Mouse (Mus musculus): ENCODE results near the gene Kcnc3. TPM values are rescaled to one million over a fixed set of nuclear protein-coding genes. Genes with fewer than 3 reads are reported as not detected.

The Kcnc3 gene
- polyA plus RNA-seq, 1 experiment from 2014 or later: 0.05 TPM

DNA sequence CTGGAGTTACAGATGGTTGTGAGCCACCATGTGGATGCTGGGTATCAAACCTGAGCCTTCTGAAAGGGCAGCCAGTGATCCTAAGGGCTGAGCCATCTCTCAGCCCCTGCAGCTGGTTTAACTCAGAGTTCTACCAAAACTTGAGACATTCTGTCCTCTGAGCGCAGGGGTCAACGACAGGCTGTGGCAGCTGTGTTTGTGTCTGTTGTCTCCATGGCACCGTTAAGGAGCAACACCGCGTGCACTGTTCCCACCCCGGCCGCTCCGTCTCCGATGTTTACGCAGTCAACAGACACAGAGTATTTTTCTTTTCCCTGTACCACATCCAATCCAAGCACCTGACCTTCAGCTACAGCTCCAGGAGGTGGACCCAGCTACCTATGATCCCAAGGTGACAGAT is 57.3 kb downstream of the Kcnc3 start:
- WGBS (ENCODE audit: insufficient replicate concordance): 70% methylated on average over 10 of the region's 10 CpGs
- no peak for ATAC-seq (ENCODE audit: insufficient read depth)
- Histone ChIP-seq H3K27me3 (peaks cover 26% of the 10 kb centered on the region), H3K4me2 (no peak overlapping the region), H3K4me3 (replicated peaks) (no peak overlapping the region), H3K9me3 (replicated peaks) (no peaks in the 10 kb centered on the region), H3K36me3 (replicated peaks) (no peaks in the 10 kb centered on the region), H3K4me1 (replicated peaks) (no peaks in the 10 kb centered on the region), H3K9ac (no peak overlapping the region), H3K27ac (replicated peaks) (no peak overlapping the region)

DNA sequence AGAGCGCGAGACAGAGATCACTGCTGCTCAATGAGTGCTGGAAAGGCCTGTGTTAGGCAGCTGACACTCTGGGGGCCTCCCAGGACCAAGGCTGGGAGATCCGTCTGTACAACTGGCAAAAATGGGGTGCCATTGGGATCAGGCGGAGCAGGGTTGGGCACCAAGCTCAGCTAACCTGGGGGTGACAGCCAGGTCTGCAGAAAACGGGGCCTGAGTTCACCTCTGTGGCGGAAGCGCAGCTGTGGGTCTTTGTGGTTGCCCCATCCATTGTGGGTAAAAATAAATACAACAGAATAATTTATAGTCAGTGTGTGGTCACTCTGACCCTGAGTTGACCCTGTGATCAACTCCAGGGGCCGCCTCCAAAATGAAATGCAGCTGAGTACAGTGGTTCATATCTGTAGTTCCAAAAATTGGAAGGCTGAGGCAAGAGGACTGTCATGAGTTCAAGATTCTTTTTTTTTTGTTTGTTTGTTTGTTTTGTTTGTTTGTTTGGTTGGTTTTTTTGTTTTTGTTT is 58.7 kb downstream of the Kcnc3 start:
- Histone ChIP-seq H3K4me2 (no peak overlapping the region), H3K9ac (no peak overlapping the region), H3K36me3 (replicated peaks) (no peaks in the 10 kb centered on the region), H3K27me3 (peaks cover 24% of the 10 kb centered on the region), H3K27ac (replicated peaks) (no peak overlapping the region), H3K4me1 (replicated peaks) (no peaks in the 10 kb centered on the region), H3K9me3 (replicated peaks) (no peaks in the 10 kb centered on the region), H3K4me3 (replicated peaks) (no peak overlapping the region)
- 58% methylated on average over 8 of the region's 8 CpGs for WGBS (ENCODE audit: insufficient replicate concordance)
- ATAC-seq (ENCODE audit: insufficient read depth): no peak

DNA sequence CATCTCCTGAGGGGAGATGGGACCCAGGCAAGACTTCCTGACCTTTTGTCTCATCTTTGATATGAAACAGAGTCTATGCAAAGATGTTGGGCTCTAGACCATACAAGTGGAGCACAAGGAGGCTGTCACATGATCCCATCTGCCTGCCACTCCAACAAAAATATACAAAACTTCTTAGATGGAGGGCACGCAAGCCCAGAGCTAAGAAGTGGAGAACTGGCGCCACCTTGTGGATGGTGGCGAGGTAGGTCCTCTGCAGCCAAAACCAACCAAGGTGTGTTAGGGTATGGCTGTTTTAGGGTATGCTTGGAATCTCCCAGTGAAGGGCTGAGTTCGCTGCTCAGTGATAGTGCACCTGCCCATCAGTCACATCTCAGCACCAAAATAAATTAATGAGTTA is 59.5 kb downstream of the Kcnc3 start:
- Histone ChIP-seq H3K27ac (replicated peaks) (no peak overlapping the region), H3K27me3 (peaks cover 15% of the 10 kb centered on the region), H3K4me1 (replicated peaks) (no peaks in the 10 kb centered on the region), H3K4me3 (replicated peaks) (no peak overlapping the region), H3K36me3 (replicated peaks) (no peaks in the 10 kb centered on the region), H3K4me2 (no peak overlapping the region), H3K9ac (no peak overlapping the region), H3K9me3 (replicated peaks) (no peaks in the 10 kb centered on the region)
- WGBS (ENCODE audit: insufficient replicate concordance): 6% methylated on average over 4 of the region's 4 CpGs
- ATAC-seq (ENCODE audit: insufficient read depth): no peak

DNA sequence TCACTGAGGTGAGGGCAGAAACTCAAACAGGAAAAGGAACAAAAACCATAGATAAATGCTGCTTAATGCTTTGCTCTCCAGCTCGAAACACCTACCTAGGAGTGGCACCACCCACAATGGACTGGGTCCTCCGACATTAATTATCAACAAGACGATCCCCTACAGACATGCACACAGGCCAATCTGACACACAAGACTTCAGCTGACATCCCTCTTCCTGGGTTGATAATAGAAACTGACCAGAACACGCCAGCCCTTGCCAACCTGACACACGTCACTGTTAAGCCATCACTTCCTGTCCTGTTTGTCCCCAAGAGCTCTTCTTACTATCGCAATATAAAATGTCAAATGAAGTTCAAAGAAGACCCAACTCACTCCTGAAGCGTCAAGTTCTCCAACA is 61.0 kb downstream of the Kcnc3 start:
- H3K27ac ChIP-seq (replicated peaks): no peak overlapping the region
- H3K4me3 ChIP-seq (replicated peaks): no peak overlapping the region
- ATAC-seq (ENCODE audit: insufficient read depth): no peak
- peaks cover under 1% of the 10 kb centered on the region; the same call in 1 of the 2 replicates for H3K27me3 ChIP-seq
- H3K36me3 ChIP-seq (replicated peaks): no peaks in the 10 kb centered on the region
- H3K9ac ChIP-seq: no peak overlapping the region
- no peaks in the 10 kb centered on the region for H3K9me3 ChIP-seq (replicated peaks)
- WGBS (ENCODE audit: insufficient replicate concordance): 44% methylated on average over 7 of the region's 7 CpGs
- H3K4me2 ChIP-seq: no peak overlapping the region
- H3K4me1 ChIP-seq (replicated peaks): no peaks in the 10 kb centered on the region

DNA sequence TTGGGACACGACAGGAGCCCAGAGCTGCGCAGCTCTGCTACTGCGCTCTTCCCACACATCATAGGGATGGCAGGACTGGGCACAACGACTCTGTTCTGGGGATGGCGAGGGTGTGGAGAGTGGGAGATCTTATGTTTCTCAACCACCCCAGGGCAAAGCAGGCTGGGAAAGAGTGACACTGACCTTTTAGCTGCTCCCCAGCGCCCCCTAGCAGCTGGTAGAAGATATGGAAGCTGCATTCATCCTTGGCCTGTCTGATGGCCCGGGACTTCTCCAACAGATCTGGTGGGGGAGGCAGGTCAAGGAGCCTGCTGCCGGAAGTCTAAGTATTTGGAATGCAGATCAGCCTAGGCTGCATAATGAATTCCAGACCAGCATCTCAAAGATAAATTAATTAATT is 63.3 kb downstream of the Kcnc3 start:
- Histone ChIP-seq H3K4me3 (replicated peaks) (no peak overlapping the region), H3K4me1 (replicated peaks) (no peaks in the 10 kb centered on the region)
- no peak for ATAC-seq (ENCODE audit: insufficient read depth)

More for the DNA sequence above, 63.3 kb downstream of the Kcnc3 start:
- no peak overlapping the region for H3K9ac ChIP-seq
- H3K36me3 ChIP-seq (replicated peaks): no peaks in the 10 kb centered on the region
- no peak overlapping the region for H3K27ac ChIP-seq (replicated peaks)
- no peaks in the 10 kb centered on the region for H3K9me3 ChIP-seq (replicated peaks)
- H3K27me3 ChIP-seq: no peaks in the 10 kb centered on the region
- H3K4me2 ChIP-seq: no peak overlapping the region
- WGBS (ENCODE audit: insufficient replicate concordance): 44% methylated on average over 8 of the region's 8 CpGs

Other genes starting within 250 kb of the Kcnc3 start
- gene Syt3, start 206.6 kb upstream of the Kcnc3 start, polyA plus RNA-seq (2015; fragmentation: Nextera tagmentation; extraction: Ambion mirVana): not detected in 2 replicates
- gene 1700008O03Rik, start 204.8 kb upstream of the Kcnc3 start, polyA plus RNA-seq (2015; fragmentation: Nextera tagmentation; extraction: Ambion mirVana): 0.16 TPM in 1 of 2 replicates, not detected in the other
- gene Lrrc4b, start 161.6 kb upstream of the Kcnc3 start, polyA plus RNA-seq (2015; fragmentation: Nextera tagmentation; extraction: Ambion mirVana): 0.03 TPM in 1 of 2 replicates, not detected in the other
- 14.3 and 17.3 TPM in 2 replicates for gene Aspdh, start 125.3 kb upstream of the Kcnc3 start, polyA plus RNA-seq (2015; fragmentation: Nextera tagmentation; extraction: Ambion mirVana)
- 175 and 198 TPM in 2 replicates for gene Josd2, start 122.7 kb upstream of the Kcnc3 start, polyA plus RNA-seq (2015; fragmentation: Nextera tagmentation; extraction: Ambion mirVana)
- gene Emc10, start 94.1 kb upstream of the Kcnc3 start, polyA plus RNA-seq (2015; fragmentation: Nextera tagmentation; extraction: Ambion mirVana): 45.9 and 55.4 TPM in 2 replicates
- 1.7 and 2.0 TPM in 2 replicates for gene Fam71e1, start 94.1 kb upstream of the Kcnc3 start, polyA plus RNA-seq (2015; fragmentation: Nextera tagmentation; extraction: Ambion mirVana)
- gene Mybpc2, start 66.0 kb upstream of the Kcnc3 start, polyA plus RNA-seq (2015; fragmentation: Nextera tagmentation; extraction: Ambion mirVana): 0.08 and 0.10 TPM in 2 replicates
- gene Spib, start 58.6 kb upstream of the Kcnc3 start, polyA plus RNA-seq (2015; fragmentation: Nextera tagmentation; extraction: Ambion mirVana): 0.85 and 0.89 TPM in 2 replicates
- 51.9 and 54.8 TPM in 2 replicates for gene Pold1, start 41.8 kb upstream of the Kcnc3 start, polyA plus RNA-seq (2015; fragmentation: Nextera tagmentation; extraction: Ambion mirVana)
- 45.9 and 47.1 TPM in 2 replicates for gene Nr1h2, start 36.7 kb upstream of the Kcnc3 start, polyA plus RNA-seq (2015; fragmentation: Nextera tagmentation; extraction: Ambion mirVana)
- gene Napsa, start 18.3 kb upstream of the Kcnc3 start, polyA plus RNA-seq (2015; fragmentation: Nextera tagmentation; extraction: Ambion mirVana): 13.8 and 14.2 TPM in 2 replicates
- gene Myh14, start 80.2 kb downstream of the Kcnc3 start, polyA plus RNA-seq (2015; fragmentation: Nextera tagmentation; extraction: Ambion mirVana): 0.18 and 0.41 TPM in 2 replicates
- gene Izumo2, start 118.1 kb downstream of the Kcnc3 start, polyA plus RNA-seq (2015; fragmentation: Nextera tagmentation; extraction: Ambion mirVana): not detected in 2 replicates
- 28.1 and 30.0 TPM in 2 replicates for gene Vrk3, start 157.7 kb downstream of the Kcnc3 start, polyA plus RNA-seq (2015; fragmentation: Nextera tagmentation; extraction: Ambion mirVana)
- 0.94 and 1.0 TPM in 2 replicates for gene Zfp473, start 160.4 kb downstream of the Kcnc3 start, polyA plus RNA-seq (2015; fragmentation: Nextera tagmentation; extraction: Ambion mirVana)
- 48.8 and 51.2 TPM in 2 replicates for gene Nup62, start 225.4 kb downstream of the Kcnc3 start, polyA plus RNA-seq (2015; fragmentation: Nextera tagmentation; extraction: Ambion mirVana)
- gene Il4i1, start 225.7 kb downstream of the Kcnc3 start, polyA plus RNA-seq (2015; fragmentation: Nextera tagmentation; extraction: Ambion mirVana): 0.35 and 0.46 TPM in 2 replicates
- 7.5 and 9.2 TPM in 2 replicates for gene Atf5, start 226.0 kb downstream of the Kcnc3 start, polyA plus RNA-seq (2015; fragmentation: Nextera tagmentation; extraction: Ambion mirVana)